Mouse (Mus musculus) WW6 (cell line): ENCODE data around the gene Tnf.

Experiments used
- DNase-seq: peaks from one replicate; pipeline ENCODE4 v3.0.0-alpha.2; 2013; ENCODE audit warnings: low read depth, low spot score

The Tnf gene

GRCm38 (mm10) chr17:35155451-35155850, 46.4 kb downstream of the Tnf start:
- no peak for DNase-seq

GRCm38 (mm10) chr17:35154616-35155015, 47.2 kb downstream of the Tnf start:
- DNase-seq, result no peak

GRCm38 (mm10) chr17:35153931-35154330, 47.9 kb downstream of the Tnf start:
- DNase-seq, result no peak

- no peak for DNase-seq
These were observed 48.7 kb downstream of the Tnf start for GRCm38 (mm10) chr17:35153077-35153476.

GRCm38 (mm10) chr17:35152121-35152520, 49.7 kb downstream of the Tnf start:
- no peak for DNase-seq
